Mouse (Mus musculus) limb, embryonic 15.5 days (tissue): ENCODE measurements around the gene Gm29609. TPM values are rescaled to one million over a fixed set of nuclear protein-coding genes. Genes with fewer than 3 reads are reported as not detected.
A peak's percentile ranks its signal among the peaks of the same experiment; 100 is the strongest.

ENCODE experiments used
- ATAC-seq: fragments of 200-750 bp; cut with Nextera tagmentation; 2 replicates; pipeline ENCODE4 v1.8.0; 2017; ENCODE audit warnings: low read depth, moderate TSS enrichment; ENCODE audit not compliant: insufficient number of reproducible peaks, low FRiP score, low TSS enrichment
- H3K27ac ChIP-seq: fragments of 300-500 bp; sonication (generic); 2 replicates; pipeline ENCODE4 v1.5.1; 2015; ENCODE audit warnings: moderate library complexity, mild to moderate bottlenecking, inconsistent platforms
- H3K27me3 ChIP-seq: fragments of 300-500 bp; sonication (generic); 2 replicates; pipeline ENCODE4 v1.6.1; 2015; ENCODE audit warnings: inconsistent platforms
- H3K36me3 ChIP-seq: fragments of 300-500 bp; sonication (generic); 2 replicates; pipeline ENCODE4 v1.6.1; 2015; ENCODE audit warnings: inconsistent platforms
- H3K4me1 ChIP-seq: fragments of 300-500 bp; sonication (generic); 2 replicates; pipeline ENCODE4 v1.6.1; 2015; ENCODE audit warnings: inconsistent platforms
- H3K4me2 ChIP-seq: fragments of 300-500 bp; sonication (generic); 2 replicates; pipeline ENCODE4 v1.6.1; 2015; ENCODE audit warnings: mild to moderate bottlenecking, inconsistent platforms
- H3K4me3 ChIP-seq: fragments of 300-500 bp; sonication (generic); 2 replicates; pipeline ENCODE4 v1.5.1; 2015; ENCODE audit warnings: mild to moderate bottlenecking, inconsistent platforms
- H3K9ac ChIP-seq: fragments of 300-500 bp; sonication (generic); 2 replicates; pipeline ENCODE4 v1.6.1; 2015; ENCODE audit warnings: inconsistent platforms
- H3K9me3 ChIP-seq: fragments of 300-500 bp; sonication (generic); 2 replicates; pipeline ENCODE4 v1.6.1; 2016; ENCODE audit warnings: inconsistent platforms
- WGBS: fragments of 180-500 bp; shearing (Covaris S2); methylation state at CpG from one replicate; pipeline ENCODE4 v1.1.7; 2015; 5-methylcytosine and 5-hydroxymethylcytosine counted together
- polyA plus RNA-seq: library from polyadenylated mRNA; unstranded; fragments of >200 nt; fragmentation: Nextera tagmentation; extraction: Ambion mirVana; gene quantifications from 2 replicates; pipeline ENCODE4 v1.2.1, GENCODE M21; 2015

The Gm29609 gene
- polyA plus RNA-seq, 1 experiment from 2014 or later = 1.2 TPM

- 88% methylated on average over 4 of the region's 4 CpGs for WGBS
- Histone ChIP-seq H3K9ac (no peak overlapping the region), H3K36me3 (peaks cover 96% of the 10 kb centered on the region), H3K27ac (no peak overlapping the region), H3K9me3 (no peaks in the 10 kb centered on the region), H3K4me3 (no peak overlapping the region), H3K27me3 (no peaks in the 10 kb centered on the region), H3K4me2 (no peak overlapping the region), H3K4me1 (no peaks in the 10 kb centered on the region)
- no peak for ATAC-seq
These were observed 11.1 kb downstream of the Gm29609 start for GRCm38 (mm10) chr5:31168630-31169029.

- Histone ChIP-seq H3K9ac (no peak overlapping the region), H3K27ac (no peak overlapping the region), H3K36me3 (peaks cover 90% of the 10 kb centered on the region), H3K27me3 (no peaks in the 10 kb centered on the region), H3K9me3 (no peaks in the 10 kb centered on the region), H3K4me3 (no peak overlapping the region), H3K4me2 (no peak overlapping the region), H3K4me1 (no peaks in the 10 kb centered on the region)
- ATAC-seq = no peak
- 97% methylated on average over 1 of the region's 1 CpGs for WGBS
These were observed 14.8 kb downstream of the Gm29609 start for GRCm38 (mm10) chr5:31164878-31165277.

DNA sequence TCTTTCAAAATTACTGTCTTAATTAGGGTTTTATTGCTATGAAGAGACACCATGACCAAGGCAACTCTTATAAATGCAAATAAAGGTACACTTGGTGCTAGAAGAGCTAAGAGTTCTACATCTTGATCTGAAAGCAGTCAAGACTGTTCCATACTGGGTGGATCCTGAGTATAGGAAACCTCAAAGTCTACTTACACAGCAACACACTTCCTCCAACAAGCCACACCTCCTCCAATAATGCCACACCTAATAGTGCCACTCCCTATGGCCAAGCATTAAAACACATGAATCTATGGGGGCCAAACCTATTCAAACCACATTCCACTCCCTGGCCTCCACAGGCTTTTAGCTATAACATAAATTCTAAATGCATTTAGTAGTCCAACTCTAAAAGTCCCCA is 17.2 kb downstream of the Gm29609 start:
- H3K4me2 ChIP-seq = no peak overlapping the region
- H3K4me1 ChIP-seq = no peaks in the 10 kb centered on the region
- ATAC-seq = no peak
- peaks cover 90% of the 10 kb centered on the region for H3K36me3 ChIP-seq
- H3K27ac ChIP-seq = no peak overlapping the region
- no peaks in the 10 kb centered on the region for H3K27me3 ChIP-seq
- H3K4me3 ChIP-seq = no peak overlapping the region
- H3K9me3 ChIP-seq = no peaks in the 10 kb centered on the region
- no peak overlapping the region for H3K9ac ChIP-seq

DNA sequence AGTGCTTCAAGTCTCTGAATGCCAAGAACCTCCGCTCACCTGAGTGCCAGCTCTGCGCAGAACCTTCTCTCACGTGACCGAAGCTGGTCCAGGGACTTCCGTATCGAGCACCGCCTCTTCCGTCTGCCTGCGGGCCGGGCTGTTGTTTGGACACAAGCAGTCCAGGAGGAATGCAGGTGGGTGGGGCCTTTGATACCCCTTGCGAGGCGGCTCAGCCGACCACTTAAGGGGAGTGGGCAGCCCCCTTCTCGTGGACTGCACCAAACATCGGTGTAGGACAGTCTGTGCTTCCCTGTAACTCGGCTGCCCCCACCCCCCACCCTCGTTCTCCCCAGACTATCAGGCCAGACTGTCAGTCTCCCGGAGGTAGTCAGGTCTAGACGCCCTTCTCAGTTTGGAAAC is 25.6 kb downstream of the Gm29609 start, which contains the start of gene Mpv17:
TSS of gene Mpv17 (minus strand) at position 100 of the 402 bp plus-strand sequence.
- H3K9me3 ChIP-seq = no peaks in the 10 kb centered on the region
- H3K9ac ChIP-seq = peak within 1 kb of the TSS; percentile 56
- peak within 1 kb of the TSS; percentile 79 for H3K4me2 ChIP-seq
- peak within 1 kb of the TSS; percentile 71 for H3K4me3 ChIP-seq
- ATAC-seq = peak; percentile 84
- 0% methylated on average over 19 of the region's 19 CpGs for WGBS
- H3K27ac ChIP-seq = peak within 1 kb of the TSS; percentile 89
- H3K36me3 ChIP-seq = peaks cover 33% of the 10 kb centered on the region
- no peaks in the 10 kb centered on the region for H3K27me3 ChIP-seq
- peaks cover 12% of the 10 kb centered on the region for H3K4me1 ChIP-seq

- no peak for ATAC-seq
- Histone ChIP-seq H3K27ac (peak overlapping the region; percentile 89), H3K36me3 (peaks cover 28% of the 10 kb centered on the region), H3K9ac (peak overlapping the region; percentile 56), H3K4me3 (peak overlapping the region; percentile 71), H3K27me3 (no peaks in the 10 kb centered on the region), H3K4me2 (peak overlapping the region; percentile 79), H3K4me1 (peaks cover 12% of the 10 kb centered on the region), H3K9me3 (no peaks in the 10 kb centered on the region)
- 37% methylated on average over 6 of the region's 6 CpGs for WGBS
These were observed 26.1 kb downstream of the Gm29609 start for GRCm38 (mm10) chr5:31153516-31154151.

DNA sequence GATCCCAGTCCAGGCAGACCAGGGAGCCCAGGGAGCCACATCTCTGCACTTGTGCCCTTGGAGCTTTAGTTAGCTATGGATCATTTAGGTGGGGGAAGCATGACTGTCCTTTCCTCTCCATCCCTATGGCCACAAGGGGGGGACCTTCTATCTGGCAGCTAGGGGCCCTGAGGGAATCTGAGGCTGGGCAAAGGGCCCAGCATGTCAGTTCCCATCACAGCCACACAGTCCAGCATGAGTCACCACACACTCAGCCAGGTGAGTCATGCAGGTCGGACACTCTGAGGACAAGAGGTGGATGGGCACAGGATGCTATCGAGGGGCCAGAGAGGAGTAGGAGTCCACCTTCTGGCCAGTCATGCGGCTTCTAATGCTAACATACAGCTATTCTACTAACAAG is 28.0 kb downstream of the Gm29609 start:
- WGBS = 85% methylated on average over 3 of the region's 3 CpGs
- no peak for ATAC-seq
- peaks cover 18% of the 10 kb centered on the region for H3K36me3 ChIP-seq
- H3K9me3 ChIP-seq = no peaks in the 10 kb centered on the region
- H3K4me3 ChIP-seq = no peak overlapping the region
- H3K9ac ChIP-seq = no peak overlapping the region
- H3K27ac ChIP-seq = no peak overlapping the region
- H3K27me3 ChIP-seq = no peaks in the 10 kb centered on the region
- peaks cover 12% of the 10 kb centered on the region for H3K4me1 ChIP-seq
- no peak overlapping the region for H3K4me2 ChIP-seq

- H3K36me3 ChIP-seq = peaks cover 30% of the 10 kb centered on the region
These were observed 29.9 kb downstream of the Gm29609 start for GRCm38 (mm10) chr5:31149781-31150180.

GRCm38 (mm10) chr5:31138968-31139425 is 40.7 kb downstream of the Gm29609 start:
- peak overlapping the region; percentile 22; the same call in 1 of the 2 replicates for H3K4me3 ChIP-seq
- no peak for ATAC-seq
- H3K4me2 ChIP-seq = 0 out of 2 replicates have a peak overlapping the region, but pooled peaks have one; percentile 33
- peaks cover 61% of the 10 kb centered on the region for H3K27me3 ChIP-seq
- no peak overlapping the region for H3K27ac ChIP-seq
- WGBS = 12% methylated on average over 9 of the region's 9 CpGs
- H3K4me1 ChIP-seq = peaks cover 24% of the 10 kb centered on the region
- H3K9me3 ChIP-seq = no peaks in the 10 kb centered on the region
- peaks cover 14% of the 10 kb centered on the region for H3K36me3 ChIP-seq
- H3K9ac ChIP-seq = no peak overlapping the region

More at GRCm38 (mm10) chr5:31149781-31150180, 29.9 kb downstream of the Gm29609 start:
- H3K27ac ChIP-seq = no peak overlapping the region
- H3K4me2 ChIP-seq = no peak overlapping the region
- no peak for ATAC-seq
- peaks cover 9% of the 10 kb centered on the region for H3K4me1 ChIP-seq
- no peak overlapping the region for H3K4me3 ChIP-seq
- H3K9ac ChIP-seq = no peak overlapping the region
- no peaks in the 10 kb centered on the region for H3K9me3 ChIP-seq
- no peaks in the 10 kb centered on the region for H3K27me3 ChIP-seq
- WGBS = 82% methylated on average over 4 of the region's 4 CpGs

- Histone ChIP-seq H3K9ac (no peak within 1 kb of the TSS), H3K4me3 (peak within 1 kb of the TSS; percentile 22), H3K27ac (no peak within 1 kb of the TSS), H3K9me3 (no peaks in the 10 kb centered on the region), H3K36me3 (peaks cover 11% of the 10 kb centered on the region), H3K4me2 (peak within 1 kb of the TSS; percentile 33), H3K27me3 (peaks cover 67% of the 10 kb centered on the region), H3K4me1 (peaks cover 24% of the 10 kb centered on the region)
- 2% methylated on average over 52 of the region's 52 CpGs for WGBS
- no peak for ATAC-seq
These were observed 41.3 kb downstream of the Gm29609 start, which contains the start of gene Ucn for GRCm38 (mm10) chr5:31138241-31138967. Gene Ucn (minus strand): TSS chr5:31138829.

DNA sequence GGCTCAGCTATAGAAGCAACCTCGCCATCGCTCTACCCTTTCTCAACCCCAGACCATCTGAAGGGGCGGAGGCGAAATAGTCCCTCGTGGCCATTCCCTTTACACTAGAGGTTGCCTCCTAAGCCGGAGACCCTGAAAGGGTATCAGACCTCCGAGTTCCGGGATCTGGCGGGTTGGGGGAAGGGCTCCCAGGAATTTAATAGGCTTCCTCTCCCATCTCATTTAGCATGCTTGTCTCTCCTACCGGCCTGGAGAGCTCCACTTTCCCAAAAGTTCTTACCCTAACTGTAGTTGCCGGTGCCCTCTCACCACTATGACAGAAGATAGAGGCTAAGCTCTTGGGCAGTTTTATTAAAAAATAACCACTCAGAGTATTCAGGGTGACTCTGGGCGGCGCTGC is 42.1 kb downstream of the Gm29609 start:
- H3K4me2 ChIP-seq = no peak overlapping the region; the same call in 1 of the 2 replicates
- no peak overlapping the region for H3K9ac ChIP-seq
- peaks cover 69% of the 10 kb centered on the region for H3K27me3 ChIP-seq
- H3K36me3 ChIP-seq = peaks cover 8% of the 10 kb centered on the region; the same call in 1 of the 2 replicates
- under 1% methylated on average over 13 of the region's 13 CpGs for WGBS
- H3K4me1 ChIP-seq = peaks cover 24% of the 10 kb centered on the region
- no peak overlapping the region for H3K27ac ChIP-seq
- H3K9me3 ChIP-seq = no peaks in the 10 kb centered on the region
- no peak for ATAC-seq
- H3K4me3 ChIP-seq = peak overlapping the region; percentile 22; the same call in 1 of the 2 replicates

DNA sequence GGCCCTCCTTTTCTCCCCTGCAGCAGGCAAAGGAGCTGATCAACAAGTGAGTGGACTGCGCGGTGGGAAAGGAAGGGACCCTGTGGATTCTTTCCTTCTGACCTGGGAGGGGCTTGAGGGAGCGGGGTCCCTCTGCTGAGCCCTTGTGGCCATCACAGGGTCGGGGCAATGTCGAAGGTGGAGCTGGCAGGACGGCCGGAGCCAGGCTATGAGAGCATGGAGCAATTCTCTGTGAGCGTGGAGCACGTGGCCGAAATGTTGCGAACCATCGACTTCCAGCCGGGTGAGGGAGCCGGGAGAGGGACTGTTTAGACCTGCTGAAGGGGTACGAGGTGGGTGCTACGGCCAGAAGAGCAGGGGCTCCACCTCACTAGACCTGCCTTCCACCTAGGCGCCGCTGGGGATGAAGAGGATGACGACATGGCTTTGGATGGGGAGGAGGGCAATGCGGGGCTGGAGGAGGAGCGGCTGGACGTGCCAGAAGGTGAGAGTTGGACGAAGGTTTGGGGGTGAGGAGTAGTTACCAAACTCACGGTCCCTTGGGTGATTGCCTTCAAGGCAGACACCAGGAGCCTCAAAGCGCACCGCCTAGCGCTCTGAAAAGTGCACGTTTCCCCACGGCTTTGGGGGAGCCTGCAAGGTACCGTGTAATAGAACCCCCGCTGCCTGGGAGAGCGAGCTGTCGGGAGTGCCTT is 42.8 kb downstream of the Gm29609 start:
- peaks cover 24% of the 10 kb centered on the region for H3K4me1 ChIP-seq
- no peak for ATAC-seq
- no peak overlapping the region for H3K4me2 ChIP-seq
- no peak overlapping the region for H3K9ac ChIP-seq
- no peak overlapping the region for H3K27ac ChIP-seq
- H3K27me3 ChIP-seq = peaks cover 69% of the 10 kb centered on the region
- no peaks in the 10 kb centered on the region for H3K9me3 ChIP-seq
- WGBS = under 1% methylated on average over 33 of the region's 33 CpGs
- 0 out of 2 replicates have a peak overlapping the region, but pooled peaks have one; percentile 7 for H3K4me3 ChIP-seq
- H3K36me3 ChIP-seq = peaks cover 8% of the 10 kb centered on the region; the same call in 1 of the 2 replicates
